Mouse (Mus musculus) hindbrain, embryonic 15.5 days (tissue): ENCODE data around the gene Tor1aip2. TPM values are rescaled to one million over a fixed set of nuclear protein-coding genes. Genes with fewer than 3 reads are reported as not detected.
A peak's percentile ranks its signal among the peaks of the same experiment; 100 is the strongest.

ENCODE experiments used
- ATAC-seq: fragments of 200-750 bp; cut with Nextera tagmentation; 2 replicates; pipeline ENCODE4 v1.8.0; 2017; ENCODE audit warnings: low read depth, moderate number of reproducible peaks, moderate TSS enrichment; ENCODE audit not compliant: low FRiP score
- H3K27ac ChIP-seq: fragments of 300-500 bp; sonication (generic); replicated peaks from 2 replicates; pipeline ENCODE4 v1.5.1; 2015; ENCODE audit warnings: mild to moderate bottlenecking, inconsistent platforms
- H3K27me3 ChIP-seq: fragments of 300-500 bp; sonication (generic); 2 replicates; pipeline ENCODE4 v1.6.1; 2015; ENCODE audit warnings: control low read depth, inconsistent platforms
- H3K36me3 ChIP-seq: fragments of 300-500 bp; sonication (generic); 2 replicates; pipeline ENCODE4 v1.6.1; 2015; ENCODE audit warnings: control low read depth, inconsistent platforms
- H3K4me1 ChIP-seq: fragments of 300-500 bp; sonication (generic); replicated peaks from 2 replicates; pipeline ENCODE4 v1.6.1; 2015; ENCODE audit warnings: control low read depth, inconsistent platforms
- H3K4me2 ChIP-seq: fragments of 300-500 bp; sonication (generic); 2 replicates; pipeline ENCODE4 v1.6.1; 2015; ENCODE audit warnings: moderate library complexity, mild to moderate bottlenecking, inconsistent platforms
- H3K4me3 ChIP-seq: fragments of 300-500 bp; sonication (generic); 2 replicates; pipeline ENCODE4 v1.5.1; 2015; ENCODE audit warnings: mild to moderate bottlenecking, inconsistent platforms
- H3K9ac ChIP-seq: fragments of 300-500 bp; sonication (generic); 2 replicates; pipeline ENCODE4 v1.6.1; 2015; ENCODE audit warnings: inconsistent platforms
- H3K9me3 ChIP-seq: fragments of 300-500 bp; sonication (generic); 2 replicates; pipeline ENCODE4 v1.6.1; 2016; ENCODE audit warnings: control low read depth, inconsistent platforms
- WGBS: fragments of 180-500 bp; shearing (Covaris S2); methylation state at CpG from one replicate; pipeline ENCODE4 v1.1.7; 2015; 5-methylcytosine and 5-hydroxymethylcytosine counted together
- polyA plus RNA-seq: library from polyadenylated mRNA; unstranded; fragments of >200 nt; fragmentation: Nextera tagmentation; extraction: Ambion mirVana; gene quantifications from 2 replicates; pipeline ENCODE4 v1.2.1, GENCODE M21; 2015

Gene Tor1aip2
- 63.3 and 65.6 TPM in 2 replicates for polyA plus RNA-seq

- peak; percentile 76 for ATAC-seq
- WGBS: under 1% methylated on average over 57 of the region's 59 CpGs
- peak within 1 kb of the TSS; percentile 99 for H3K27ac ChIP-seq
- peaks cover 26% of the 10 kb centered on the region for H3K36me3 ChIP-seq
- H3K9ac ChIP-seq: peak within 1 kb of the TSS; percentile 82
- H3K4me2 ChIP-seq: peak within 1 kb of the TSS; percentile 63
- peak within 1 kb of the TSS; percentile 82 for H3K4me3 ChIP-seq
- H3K4me1 ChIP-seq: peaks cover 14% of the 10 kb centered on the region
- H3K9me3 ChIP-seq: no peaks in the 10 kb centered on the region
- no peaks in the 10 kb centered on the region for H3K27me3 ChIP-seq
Observed at GRCm38 (mm10) chr1:156035269-156035929, at the start of gene Tor1aip2. Gene Tor1aip2, plus strand, starts transcription at chr1:156035403.

- ATAC-seq: no peak
- H3K36me3 ChIP-seq: no peaks in the 10 kb centered on the region
- H3K27ac ChIP-seq: no peak overlapping the region
- no peak overlapping the region for H3K4me3 ChIP-seq
- H3K27me3 ChIP-seq: no peaks in the 10 kb centered on the region
- 90% methylated on average over 2 of the region's 2 CpGs for WGBS
- no peaks in the 10 kb centered on the region for H3K9me3 ChIP-seq
- no peak overlapping the region for H3K4me2 ChIP-seq
- no peak overlapping the region for H3K9ac ChIP-seq
- no peaks in the 10 kb centered on the region for H3K4me1 ChIP-seq
Observed at GRCm38 (mm10) chr1:155987625-155988024, 47.6 kb upstream of the Tor1aip2 start.

GRCm38 (mm10) chr1:155989387-155989786 is 45.8 kb upstream of the Tor1aip2 start:
- H3K4me3 ChIP-seq: no peak overlapping the region

GRCm38 (mm10) chr1:155990391-155990790 is 44.8 kb upstream of the Tor1aip2 start:
- Histone ChIP-seq H3K27ac (no peak overlapping the region), H3K27me3 (no peaks in the 10 kb centered on the region), H3K4me3 (no peak overlapping the region), H3K36me3 (no peaks in the 10 kb centered on the region), H3K4me1 (no peaks in the 10 kb centered on the region), H3K9me3 (no peaks in the 10 kb centered on the region), H3K9ac (no peak overlapping the region), H3K4me2 (no peak overlapping the region)
- no peak for ATAC-seq
- 88% methylated on average over 11 of the region's 11 CpGs for WGBS

More at GRCm38 (mm10) chr1:155989387-155989786, 45.8 kb upstream of the Tor1aip2 start:
- Histone ChIP-seq H3K36me3 (no peaks in the 10 kb centered on the region), H3K27ac (no peak overlapping the region), H3K9me3 (no peaks in the 10 kb centered on the region), H3K4me1 (no peaks in the 10 kb centered on the region), H3K9ac (no peak overlapping the region), H3K4me2 (no peak overlapping the region), H3K27me3 (no peaks in the 10 kb centered on the region)
- ATAC-seq: no peak
- 7% methylated on average over 2 of the region's 2 CpGs for WGBS

- Histone ChIP-seq H3K27ac (no peak overlapping the region), H3K4me2 (no peak overlapping the region), H3K9ac (no peak overlapping the region), H3K36me3 (no peaks in the 10 kb centered on the region), H3K4me1 (no peaks in the 10 kb centered on the region), H3K4me3 (no peak overlapping the region), H3K27me3 (no peaks in the 10 kb centered on the region), H3K9me3 (no peaks in the 10 kb centered on the region)
- ATAC-seq: no peak
- 90% methylated on average over 2 of the region's 2 CpGs for WGBS
Observed at GRCm38 (mm10) chr1:155994524-155994923, 40.7 kb upstream of the Tor1aip2 start.

- H3K27me3 ChIP-seq: no peaks in the 10 kb centered on the region
- no peak overlapping the region for H3K27ac ChIP-seq
- no peak overlapping the region for H3K4me2 ChIP-seq
- H3K4me1 ChIP-seq: no peaks in the 10 kb centered on the region
- no peaks in the 10 kb centered on the region for H3K36me3 ChIP-seq
- no peak overlapping the region for H3K4me3 ChIP-seq
- ATAC-seq: no peak
- no peaks in the 10 kb centered on the region for H3K9me3 ChIP-seq
- 88% methylated on average over 2 of the region's 2 CpGs for WGBS
- no peak overlapping the region for H3K9ac ChIP-seq
Observed at GRCm38 (mm10) chr1:155995612-155996011, 39.6 kb upstream of the Tor1aip2 start.

GRCm38 (mm10) chr1:156002366-156002765 is 32.8 kb upstream of the Tor1aip2 start:
- Histone ChIP-seq H3K36me3 (peaks cover 9% of the 10 kb centered on the region), H3K27ac (no peak overlapping the region), H3K9me3 (no peaks in the 10 kb centered on the region), H3K9ac (no peak overlapping the region), H3K4me1 (no peaks in the 10 kb centered on the region), H3K4me2 (no peak overlapping the region), H3K4me3 (no peak overlapping the region), H3K27me3 (no peaks in the 10 kb centered on the region)
- WGBS: 94% methylated on average over 8 of the region's 8 CpGs
- ATAC-seq: no peak

- H3K4me3 ChIP-seq: no peak overlapping the region
- no peaks in the 10 kb centered on the region for H3K27me3 ChIP-seq
- H3K4me2 ChIP-seq: no peak overlapping the region
- H3K4me1 ChIP-seq: no peaks in the 10 kb centered on the region
- WGBS: 82% methylated on average over 7 of the region's 7 CpGs
- H3K9ac ChIP-seq: no peak overlapping the region
- H3K36me3 ChIP-seq: peaks cover 15% of the 10 kb centered on the region
- peak; percentile 27; the same call in 1 of the 2 replicates for ATAC-seq
- H3K27ac ChIP-seq: no peak overlapping the region
- H3K9me3 ChIP-seq: no peaks in the 10 kb centered on the region
Observed at GRCm38 (mm10) chr1:156003201-156003935, 31.8 kb upstream of the Tor1aip2 start.

- Histone ChIP-seq H3K9ac (no peak overlapping the region), H3K9me3 (no peaks in the 10 kb centered on the region), H3K4me2 (no peak overlapping the region), H3K4me3 (no peak overlapping the region), H3K27me3 (no peaks in the 10 kb centered on the region), H3K27ac (no peak overlapping the region), H3K4me1 (no peaks in the 10 kb centered on the region), H3K36me3 (peaks cover 26% of the 10 kb centered on the region)
- WGBS: 93% methylated on average over 11 of the region's 11 CpGs
- ATAC-seq: no peak
Observed at GRCm38 (mm10) chr1:156005906-156006305, 29.3 kb upstream of the Tor1aip2 start.

GRCm38 (mm10) chr1:156009003-156009402 is 26.2 kb upstream of the Tor1aip2 start:
- no peak for ATAC-seq
- H3K4me2 ChIP-seq: no peak overlapping the region
- 97% methylated on average over 1 of the region's 1 CpGs for WGBS
- no peaks in the 10 kb centered on the region for H3K27me3 ChIP-seq
- no peak overlapping the region for H3K27ac ChIP-seq
- H3K4me1 ChIP-seq: no peaks in the 10 kb centered on the region
- H3K9ac ChIP-seq: no peak overlapping the region
- H3K36me3 ChIP-seq: peaks cover 44% of the 10 kb centered on the region
- no peak overlapping the region for H3K4me3 ChIP-seq
- no peaks in the 10 kb centered on the region for H3K9me3 ChIP-seq

GRCm38 (mm10) chr1:156019800-156020199 is 15.4 kb upstream of the Tor1aip2 start:
- Histone ChIP-seq H3K9me3 (no peaks in the 10 kb centered on the region), H3K27me3 (no peaks in the 10 kb centered on the region), H3K4me3 (no peak overlapping the region), H3K4me1 (no peaks in the 10 kb centered on the region), H3K27ac (no peak overlapping the region), H3K4me2 (no peak overlapping the region), H3K36me3 (peaks cover 44% of the 10 kb centered on the region), H3K9ac (no peak overlapping the region)
- ATAC-seq: no peak
- whole genome bisulfite sequencing: 96% methylated on average over 1 of the region's 1 CpGs

- no peak overlapping the region for H3K4me2 ChIP-seq
- H3K9me3 ChIP-seq: no peaks in the 10 kb centered on the region
- no peak for ATAC-seq
- no peak overlapping the region for H3K9ac ChIP-seq
- H3K36me3 ChIP-seq: peaks cover 41% of the 10 kb centered on the region
- H3K4me3 ChIP-seq: no peak overlapping the region
- no peak overlapping the region for H3K27ac ChIP-seq
- H3K27me3 ChIP-seq: no peaks in the 10 kb centered on the region
- H3K4me1 ChIP-seq: no peaks in the 10 kb centered on the region
- WGBS: 100% methylated on average over 1 of the region's 1 CpGs
Observed at GRCm38 (mm10) chr1:156020402-156020801, 14.8 kb upstream of the Tor1aip2 start.
